Mouse (Mus musculus) adrenal gland, postnatal 10 days (tissue): ENCODE data around the gene Klhl3. TPM values are rescaled to one million over a fixed set of nuclear protein-coding genes. Genes with fewer than 3 reads are reported as not detected.

ENCODE experiments used
- DNase-seq: peaks from one replicate; pipeline ENCODE4 v3.0.0; 2021; ENCODE audit warnings: mixed read lengths
- total RNA-seq, 2 experiments: library from RNA; stranded (reverse); gene quantifications; 2 replicates each; pipeline ENCODE4 v1.2.3; 2021

Gene Klhl3
- total RNA-seq, 2 experiments from 2014 or later = 2.8 to 2.9 TPM

DNA sequence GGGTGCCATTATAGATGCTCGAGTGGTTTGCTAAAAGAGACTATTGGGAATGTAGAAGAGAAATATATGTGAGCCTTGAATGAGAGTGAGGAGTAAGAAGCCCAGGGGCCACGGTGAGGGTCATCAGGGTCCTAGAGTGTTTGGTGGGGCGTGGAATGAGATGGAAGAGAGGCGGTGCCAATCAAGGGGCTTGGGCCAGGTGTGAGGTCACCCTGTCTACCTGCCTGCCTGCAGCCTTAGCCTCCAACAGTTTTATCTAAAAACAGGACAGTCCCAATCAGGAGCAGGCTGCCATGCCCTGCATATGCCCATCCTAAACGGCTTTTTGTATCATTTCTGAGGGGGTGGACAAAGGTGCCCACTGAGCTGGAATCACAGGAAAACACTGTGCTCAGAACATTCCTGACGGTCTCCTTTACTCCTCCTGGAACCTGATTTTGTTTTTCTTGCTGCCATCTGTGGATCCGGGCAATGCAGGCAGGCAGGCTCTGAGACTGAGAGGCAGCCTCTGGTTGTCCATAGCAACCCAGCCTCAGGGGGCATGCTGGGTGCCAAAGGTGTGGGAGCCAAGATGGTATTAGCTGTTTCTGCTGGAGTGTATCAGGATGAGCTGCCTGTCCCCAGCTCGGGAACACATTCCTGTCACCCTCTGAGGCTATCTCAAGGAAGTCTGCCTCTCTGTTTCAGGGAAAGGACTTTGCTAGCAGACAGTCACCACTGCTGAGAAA, 89.5 kb downstream of the Klhl3 start:
- DNase-seq = no peak

- DNase-seq = no peak
These were observed 90.3 kb downstream of the Klhl3 start for GRCm38 (mm10) chr13:58023001-58023560.

- no peak for DNase-seq
These were observed 93.0 kb downstream of the Klhl3 start for GRCm38 (mm10) chr13:58020428-58020827.

GRCm38 (mm10) chr13:58017298-58017697, 96.1 kb downstream of the Klhl3 start:
- no peak for DNase-seq

GRCm38 (mm10) chr13:58012067-58012925, 101.1 kb downstream of the Klhl3 start:
- peak; percentile 69 for DNase-seq

DNA sequence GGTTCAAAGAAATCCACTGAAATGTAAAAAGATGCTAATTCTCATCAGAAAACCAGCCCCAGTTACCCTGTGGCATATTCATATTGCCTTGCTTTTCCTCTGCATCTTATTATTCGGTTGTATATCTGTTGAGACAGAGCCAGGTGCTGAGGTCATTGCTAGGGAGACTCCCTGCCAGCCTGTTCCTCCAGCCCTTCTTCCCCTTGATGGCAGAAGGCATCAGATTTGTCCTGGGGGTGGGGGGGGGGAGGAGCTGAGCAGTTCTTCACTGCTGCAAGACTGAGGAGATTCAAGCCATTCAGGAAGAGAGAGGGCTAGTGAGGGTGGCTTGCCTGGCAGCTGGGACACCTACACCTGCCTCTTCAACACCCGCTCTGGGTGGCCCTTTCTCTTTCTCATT, 101.9 kb downstream of the Klhl3 start:
- DNase-seq = no peak

- no peak for DNase-seq
These were observed 103.0 kb downstream of the Klhl3 start for GRCm38 (mm10) chr13:58010416-58010815.

DNA sequence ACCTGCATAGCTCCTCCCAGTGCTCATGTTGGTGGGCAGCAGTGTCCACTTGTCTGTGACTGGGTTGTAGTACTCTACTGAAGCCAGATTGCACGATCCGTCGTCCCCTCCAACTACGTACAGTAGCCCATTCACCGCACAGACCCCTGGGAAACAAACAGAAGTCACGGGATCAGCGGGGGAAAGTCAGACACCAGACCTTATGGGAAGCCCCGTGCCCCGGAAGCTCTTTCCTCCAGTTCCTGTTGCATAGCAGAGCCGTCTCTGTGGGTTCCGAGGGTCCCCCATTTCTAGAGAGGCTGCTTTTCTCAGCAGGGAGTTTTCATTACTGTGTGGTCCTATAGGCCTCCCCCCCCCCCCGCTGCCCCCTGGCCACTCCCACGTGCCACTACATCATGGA, 104.1 kb downstream of the Klhl3 start:
- no peak for DNase-seq

GRCm38 (mm10) chr13:58008038-58008364, 105.4 kb downstream of the Klhl3 start:
- DNase-seq = no peak

- DNase-seq = peak; percentile 77
These were observed 105.9 kb downstream of the Klhl3 start for GRCm38 (mm10) chr13:58007256-58008037.

- DNase-seq = no peak
These were observed 111.6 kb downstream of the Klhl3 start for GRCm38 (mm10) chr13:58001792-58002191.

GRCm38 (mm10) chr13:57996536-57996935, 116.9 kb downstream of the Klhl3 start:
- DNase-seq = peak; percentile 35

DNA sequence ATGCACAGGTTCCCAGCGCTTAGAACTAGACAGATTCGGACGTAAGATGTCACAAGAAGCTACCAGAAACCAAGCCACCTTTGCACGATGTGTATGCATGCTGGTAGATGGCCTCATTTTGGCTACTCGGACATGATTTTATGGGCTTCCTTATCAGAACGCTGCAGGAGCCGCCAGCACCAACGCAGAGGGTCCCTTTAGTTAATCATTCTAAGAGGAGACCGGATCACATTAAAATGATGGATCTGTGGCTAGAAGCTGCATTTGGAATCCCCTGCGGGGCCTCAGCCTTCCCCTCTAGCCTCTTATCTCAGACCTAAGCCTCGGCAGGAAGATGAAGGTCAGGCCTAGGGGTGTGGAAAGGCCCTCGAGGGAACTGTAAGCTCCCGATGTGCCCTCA, 117.5 kb downstream of the Klhl3 start:
- no peak for DNase-seq

DNA sequence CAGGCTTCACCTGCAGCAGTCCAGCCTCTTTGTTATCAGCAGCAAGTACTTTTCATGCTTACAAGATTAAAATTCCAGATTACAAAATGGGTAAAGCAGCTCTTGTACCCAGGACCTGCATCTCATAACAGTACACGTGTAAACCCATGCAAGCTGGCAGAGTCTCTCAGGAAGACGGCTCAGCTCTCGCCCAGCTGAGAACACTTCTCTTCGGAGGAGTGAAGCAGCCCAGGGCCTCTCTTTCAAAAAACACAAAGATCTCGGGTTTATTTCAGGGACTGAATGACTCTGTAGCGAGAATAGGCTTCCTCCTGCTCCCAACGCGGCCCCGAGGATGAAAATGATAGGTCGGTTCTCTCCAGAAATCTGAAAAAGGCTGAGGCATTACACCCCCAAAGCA, 128.8 kb downstream of the Klhl3 start:
- no peak for DNase-seq

DNA sequence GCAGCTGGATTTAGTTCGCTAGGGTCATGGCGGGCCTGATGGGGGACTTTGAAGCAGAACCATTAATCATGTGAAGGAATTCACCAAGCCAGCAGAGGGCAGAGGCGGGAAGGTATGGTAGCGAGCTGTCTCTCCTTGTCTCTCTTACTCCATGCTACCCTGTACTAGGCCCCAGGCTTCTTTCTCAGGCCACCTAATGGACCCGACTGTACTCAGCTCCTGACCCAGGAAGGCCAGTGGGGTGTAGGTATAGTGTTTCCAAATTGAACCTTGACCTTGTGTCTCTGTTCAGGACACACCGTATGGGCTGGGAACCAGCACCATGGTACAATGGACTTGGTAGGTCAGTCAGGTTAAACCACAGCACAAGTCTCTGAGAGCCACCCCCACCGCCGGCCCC, 129.2 kb downstream of the Klhl3 start:
- DNase-seq = no peak

DNA sequence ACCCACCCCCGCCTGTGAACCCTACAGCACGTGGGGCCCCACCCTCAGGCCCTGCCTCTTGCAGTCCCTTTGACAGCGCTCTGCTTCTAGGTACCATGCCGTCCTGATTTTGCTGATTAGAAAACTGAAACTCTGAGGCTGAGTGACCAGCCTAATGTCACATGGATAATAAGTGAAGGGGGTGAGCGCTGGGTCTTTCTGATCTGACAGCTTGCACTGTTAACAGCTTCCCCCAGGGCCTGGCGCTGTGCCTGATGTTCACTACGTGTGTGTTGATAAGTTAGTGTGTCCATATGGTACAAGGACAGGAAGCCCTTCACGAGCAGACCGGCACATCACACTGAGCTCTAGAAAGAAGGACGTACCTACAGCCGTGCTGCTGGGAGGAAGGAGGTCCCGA, 130.1 kb downstream of the Klhl3 start:
- DNase-seq = peak; percentile 15

GRCm38 (mm10) chr13:57982904-57983303, 130.5 kb downstream of the Klhl3 start:
- no peak for DNase-seq

DNA sequence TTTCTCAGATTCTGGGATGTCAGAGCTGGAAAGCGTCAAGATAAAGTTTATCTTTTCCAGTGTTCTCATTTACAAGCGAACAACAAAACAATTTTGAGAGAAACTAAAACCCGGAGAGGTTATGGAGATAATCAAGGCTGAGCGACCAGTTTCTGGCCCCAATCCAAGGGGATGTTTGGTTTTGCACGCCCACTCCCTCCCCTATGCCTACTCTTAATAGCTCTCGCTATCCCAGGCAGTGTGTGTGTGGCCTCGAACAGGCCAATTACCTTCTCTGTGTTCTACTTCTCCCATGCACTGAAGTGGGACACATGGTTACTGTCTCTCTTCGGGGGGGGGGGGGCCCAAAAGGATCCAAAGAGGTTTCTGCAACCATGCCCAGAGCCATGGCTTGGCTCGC, 132.7 kb downstream of the Klhl3 start:
- no peak for DNase-seq

DNA sequence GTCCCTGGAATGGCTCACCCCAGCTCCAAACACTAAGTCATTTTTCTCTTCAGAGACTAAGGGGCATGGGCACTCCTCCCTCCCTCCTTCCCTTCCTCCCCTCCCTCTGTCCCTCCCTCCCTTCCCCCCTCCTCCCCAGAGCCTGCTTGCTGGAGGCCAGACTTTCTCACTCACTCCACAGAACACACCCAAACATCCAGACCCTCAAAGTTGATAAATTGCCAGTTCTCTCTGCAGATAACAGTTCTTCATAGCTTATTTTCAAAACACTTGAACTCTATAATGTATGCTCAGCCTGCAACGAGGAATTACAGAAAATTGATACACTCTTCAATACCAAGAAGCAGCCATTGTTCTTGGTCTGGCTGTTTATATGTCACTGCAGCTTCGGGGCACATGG, 133.3 kb downstream of the Klhl3 start:
- no peak for DNase-seq

GRCm38 (mm10) chr13:57978931-57979330, 134.5 kb downstream of the Klhl3 start:
- peak; percentile 42 for DNase-seq

- no peak for DNase-seq
These were observed 135.7 kb downstream of the Klhl3 start for GRCm38 (mm10) chr13:57977721-57978120.

DNA sequence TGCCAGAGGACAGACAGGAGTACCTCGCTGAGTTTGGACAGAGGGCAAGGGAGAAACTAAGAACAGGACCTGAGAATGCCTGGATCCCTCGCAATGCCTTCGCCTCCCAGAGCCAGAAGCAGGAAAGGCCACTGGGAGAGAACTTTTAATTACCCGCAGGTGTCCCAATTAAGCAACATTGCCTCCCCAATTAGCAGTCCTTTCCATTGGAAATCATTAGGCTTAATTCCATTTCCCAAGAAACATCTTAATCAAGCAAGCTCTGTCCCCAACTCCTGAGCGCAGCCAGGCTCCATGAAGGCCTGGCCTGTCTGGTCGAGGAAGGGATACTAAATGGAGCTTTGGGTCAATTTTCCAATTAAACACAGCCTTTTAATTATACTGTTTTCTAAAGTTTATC, 147.7 kb downstream of the Klhl3 start:
- no peak for DNase-seq

GRCm38 (mm10) chr13:57960254-57960653, 153.1 kb downstream of the Klhl3 start:
- no peak for DNase-seq
